8 mouse cellular contexts compared by ENCODE assay signal in the genomic region with DNA sequence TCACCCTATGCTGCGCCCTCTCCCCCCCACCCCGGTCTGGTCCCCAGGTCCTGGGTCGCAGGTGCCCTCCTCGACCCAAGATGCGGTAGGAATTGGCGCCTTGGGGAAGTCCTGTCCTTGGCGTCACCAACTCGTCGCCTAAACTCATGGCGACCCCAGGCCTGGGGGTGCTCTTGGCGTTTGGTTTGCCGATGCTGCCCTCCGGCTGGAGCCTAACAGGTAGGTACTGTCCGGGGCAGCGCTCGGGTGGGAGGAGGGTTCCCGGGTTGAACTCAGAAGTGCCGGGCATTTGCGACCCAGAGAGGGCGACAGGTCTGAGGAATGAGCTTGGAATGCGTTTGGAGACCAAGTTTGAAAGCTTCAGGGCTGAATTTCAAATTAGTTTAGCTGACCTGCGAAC. TPM values are rescaled to one million over a fixed set of nuclear protein-coding genes. Genes with fewer than 3 reads are reported as not detected.
DNase-seq lines count a peak whose midpoint lies in the region; ATAC-seq lines count a peak whose summit lies in the region.
"Had no signal": no experiment of that assay in that cellular context is flagged by ENCODE, and none has a peak within 500 bp of the region (broad histone marks: within the 10 kb centered on the region; RNA-seq: fewer than 3 reads in every experiment).

No protein-coding gene starts in this region.

- intact Hi-C loops in left cerebral cortex, postnatal 14 days (cut with DNase I): no loop called here

- H3K4me2 ChIP-seq in lung, embryonic 16.5 days (ENCODE audit: low read depth, low read length): peak overlapping the region; percentile 37
- peak overlapping the region; percentile 50 for H3K4me2 ChIP-seq in forebrain, embryonic 13.5 days
- peak overlapping the region; percentile 54 for H3K4me2 ChIP-seq in kidney, embryonic 16.5 days (replicated peaks; ENCODE audit: low read depth, low read length)
- peak overlapping the region; percentile 50 for H3K4me2 ChIP-seq in neural tube, embryonic 13.5 days

- peaks cover 8% of the 10 kb centered on the region for H3K4me1 ChIP-seq in lung, embryonic 16.5 days (replicated peaks; ENCODE audit: control insufficient read depth, insufficient read depth, low read length)
- H3K4me1 ChIP-seq in forebrain, embryonic 13.5 days: peaks cover 28% of the 10 kb centered on the region
- peaks cover 19% of the 10 kb centered on the region for H3K4me1 ChIP-seq in kidney, embryonic 16.5 days (ENCODE audit: insufficient read depth, low read length)
- H3K4me1 ChIP-seq in neural tube, embryonic 13.5 days (replicated peaks): peaks cover 37% of the 10 kb centered on the region

- peaks cover 25% of the 10 kb centered on the region for H3K27me3 ChIP-seq in lung, embryonic 16.5 days (ENCODE audit: control insufficient read depth, insufficient read depth, low read depth, low read length)
- H3K27me3 ChIP-seq in forebrain, embryonic 13.5 days: peaks cover 42% of the 10 kb centered on the region
- H3K27me3 ChIP-seq in kidney, embryonic 16.5 days (ENCODE audit: insufficient read depth, low read length): peaks cover 28% of the 10 kb centered on the region
- H3K27me3 ChIP-seq in neural tube, embryonic 13.5 days: peaks cover 49% of the 10 kb centered on the region

- no peak for DNase-seq in lung, postnatal 36 days
- no peak for DNase-seq in frontal cortex, adult 2 months (ENCODE audit: extremely low spot score in 1 of 2, low spot score in 1 of 2)
- DNase-seq in left cerebral cortex, postnatal 14 days (ENCODE audit: low spot score in 2 of 2): no peak
- DNase-seq: adrenal gland, adult 8-10 months had no signal

- H3K9ac ChIP-seq in lung, embryonic 16.5 days (ENCODE audit: low read length): peak overlapping the region; percentile 75
- no peak overlapping the region for H3K9ac ChIP-seq in forebrain, embryonic 13.5 days
- H3K9ac ChIP-seq in kidney, embryonic 16.5 days (replicated peaks; ENCODE audit: low read length): peak overlapping the region; percentile 74
- H3K9ac ChIP-seq in neural tube, embryonic 13.5 days: 0 out of 2 replicates have a peak overlapping the region, but pooled peaks have one; percentile 22

- ATAC-seq in lung, embryonic 16.5 days (ENCODE audit: low read depth): no peak
- no peak for ATAC-seq in forebrain, embryonic 13.5 days
- no peak; the same call in 1 of the 2 replicates for ATAC-seq in kidney, embryonic 16.5 days (ENCODE audit: low FRiP score, low TSS enrichment)
- ATAC-seq in neural tube, embryonic 13.5 days (ENCODE audit: low read depth): no peak

- WGBS in lung, embryonic 16.5 days: 2% methylated on average over 22 of the region's 22 CpGs
- under 1% methylated on average over 22 of the region's 22 CpGs for WGBS in forebrain, embryonic 13.5 days
- 1% methylated on average over 21 of the region's 22 CpGs for WGBS in kidney, embryonic 16.5 days
- WGBS in neural tube, embryonic 13.5 days: 0% methylated on average over 22 of the region's 22 CpGs

- H3K27ac ChIP-seq in lung, embryonic 16.5 days (ENCODE audit: low read length): peak overlapping the region; percentile 92
- H3K27ac ChIP-seq in forebrain, embryonic 13.5 days: no peak overlapping the region
- H3K27ac ChIP-seq in kidney, embryonic 16.5 days (ENCODE audit: low read length): peak overlapping the region; percentile 93
- H3K27ac ChIP-seq in neural tube, embryonic 13.5 days (replicated peaks): no peak overlapping the region

- no peaks in the 10 kb centered on the region for H3K9me3 ChIP-seq in lung, embryonic 16.5 days (ENCODE audit: control insufficient read depth, low read length)
- no peaks in the 10 kb centered on the region for H3K9me3 ChIP-seq in forebrain, embryonic 13.5 days (replicated peaks)
- H3K9me3 ChIP-seq in kidney, embryonic 16.5 days (ENCODE audit: low read length): no peaks in the 10 kb centered on the region
- no peaks in the 10 kb centered on the region for H3K9me3 ChIP-seq in neural tube, embryonic 13.5 days

- H3K36me3 ChIP-seq in lung, embryonic 16.5 days (ENCODE audit: control insufficient read depth, insufficient read depth, low read length): no peaks in the 10 kb centered on the region
- H3K36me3 ChIP-seq in forebrain, embryonic 13.5 days (ENCODE audit: poor library complexity, severe bottlenecking): peaks cover 2% of the 10 kb centered on the region; the same call in 1 of the 2 replicates
- H3K36me3 ChIP-seq in kidney, embryonic 16.5 days (ENCODE audit: insufficient read depth, low read length): no peaks in the 10 kb centered on the region
- no peaks in the 10 kb centered on the region for H3K36me3 ChIP-seq in neural tube, embryonic 13.5 days

- H3K4me3 ChIP-seq in lung, embryonic 16.5 days (ENCODE audit: low read length): peak overlapping the region; percentile 58
- peak overlapping the region; percentile 32; the same call in 1 of the 2 replicates for H3K4me3 ChIP-seq in forebrain, embryonic 13.5 days
- peak overlapping the region; percentile 59 for H3K4me3 ChIP-seq in kidney, embryonic 16.5 days (ENCODE audit: low read length)
- H3K4me3 ChIP-seq in neural tube, embryonic 13.5 days: peak overlapping the region; percentile 27; the same call in 1 of the 2 replicates

RNA-seq across cellular contexts. Expression of gene Slc25a23, which starts 2.9 kb away (rescaled TPM):
- polyA plus RNA-seq in lung, embryonic 16.5 days (2015; fragmentation: Nextera tagmentation; extraction: Ambion mirVana): 8.1 and 9.6 TPM in 2 replicates
- 18.8 and 21.6 TPM in 2 replicates for polyA plus RNA-seq in forebrain, embryonic 13.5 days (2015; fragmentation: Nextera tagmentation; extraction: Ambion mirVana)
- polyA plus RNA-seq in kidney, embryonic 16.5 days (2015; fragmentation: Nextera tagmentation; extraction: Ambion mirVana): 11.2 and 14.0 TPM in 2 replicates
- polyA plus RNA-seq in neural tube, embryonic 13.5 days (2015; fragmentation: Nextera tagmentation; extraction: Ambion mirVana): 29.5 and 33.3 TPM in 2 replicates
- polyA plus RNA-seq in frontal cortex, adult 2 months (2012; rRNA removed): 290 and 350 TPM in 2 replicates
- total RNA-seq in left cerebral cortex, postnatal 14 days (2021): 100 to 1,000 TPM; 361 to 364 TPM

RNA-seq across cellular contexts. Expression of gene Crb3, which starts 3.6 kb away (rescaled TPM):
- 62.6 and 63.1 TPM in 2 replicates for polyA plus RNA-seq in lung, embryonic 16.5 days (2015; fragmentation: Nextera tagmentation; extraction: Ambion mirVana)
- 0.68 and 2.1 TPM in 2 replicates for polyA plus RNA-seq in forebrain, embryonic 13.5 days (2015; fragmentation: Nextera tagmentation; extraction: Ambion mirVana)
- polyA plus RNA-seq in kidney, embryonic 16.5 days (2015; fragmentation: Nextera tagmentation; extraction: Ambion mirVana): 61.8 and 69.1 TPM in 2 replicates
- polyA plus RNA-seq in neural tube, embryonic 13.5 days (2015; fragmentation: Nextera tagmentation; extraction: Ambion mirVana): 0.92 and 1.1 TPM in 2 replicates
- 1.0 and 1.7 TPM in 2 replicates for polyA plus RNA-seq in frontal cortex, adult 2 months (2012; rRNA removed)
- 1 to 10 TPM in 1 of 2 experiments, not detected in 1; 1.6 TPM for total RNA-seq in left cerebral cortex, postnatal 14 days (2021)

RNA-seq across cellular contexts. Expression of gene Dennd1c, which starts 15.8 kb away (rescaled TPM):
- polyA plus RNA-seq in lung, embryonic 16.5 days (2015; fragmentation: Nextera tagmentation; extraction: Ambion mirVana): 5.4 and 5.8 TPM in 2 replicates
- 4.7 and 4.8 TPM in 2 replicates for polyA plus RNA-seq in forebrain, embryonic 13.5 days (2015; fragmentation: Nextera tagmentation; extraction: Ambion mirVana)
- 5.6 and 6.8 TPM in 2 replicates for polyA plus RNA-seq in kidney, embryonic 16.5 days (2015; fragmentation: Nextera tagmentation; extraction: Ambion mirVana)
- polyA plus RNA-seq in neural tube, embryonic 13.5 days (2015; fragmentation: Nextera tagmentation; extraction: Ambion mirVana): 3.7 and 5.9 TPM in 2 replicates
- polyA plus RNA-seq in frontal cortex, adult 2 months (2012; rRNA removed): 2.3 and 2.4 TPM in 2 replicates
- 1 to 10 TPM; 1.8 to 1.9 TPM for total RNA-seq in left cerebral cortex, postnatal 14 days (2021)

RNA-seq across cellular contexts. Expression of gene Slc25a41, which starts 21.1 kb away (rescaled TPM):
- polyA plus RNA-seq in lung, embryonic 16.5 days (2015; fragmentation: Nextera tagmentation; extraction: Ambion mirVana): not detected in 2 replicates
- polyA plus RNA-seq in forebrain, embryonic 13.5 days (2015; fragmentation: Nextera tagmentation; extraction: Ambion mirVana): not detected in 2 replicates
- polyA plus RNA-seq in kidney, embryonic 16.5 days (2015; fragmentation: Nextera tagmentation; extraction: Ambion mirVana): not detected in 2 replicates
- polyA plus RNA-seq in neural tube, embryonic 13.5 days (2015; fragmentation: Nextera tagmentation; extraction: Ambion mirVana): not detected in 2 replicates
- polyA plus RNA-seq in frontal cortex, adult 2 months (2012; rRNA removed): 0.57 and 0.66 TPM in 2 replicates
- total RNA-seq in left cerebral cortex, postnatal 14 days (2021): not detected

RNA-seq across cellular contexts. Expression of gene Tubb4a, which starts 25.0 kb away (rescaled TPM):
- 12.3 and 15.0 TPM in 2 replicates for polyA plus RNA-seq in lung, embryonic 16.5 days (2015; fragmentation: Nextera tagmentation; extraction: Ambion mirVana)
- 148 and 161 TPM in 2 replicates for polyA plus RNA-seq in forebrain, embryonic 13.5 days (2015; fragmentation: Nextera tagmentation; extraction: Ambion mirVana)
- 25.2 and 31.8 TPM in 2 replicates for polyA plus RNA-seq in kidney, embryonic 16.5 days (2015; fragmentation: Nextera tagmentation; extraction: Ambion mirVana)
- polyA plus RNA-seq in neural tube, embryonic 13.5 days (2015; fragmentation: Nextera tagmentation; extraction: Ambion mirVana): 381 and 413 TPM in 2 replicates
- 514 and 612 TPM in 2 replicates for polyA plus RNA-seq in frontal cortex, adult 2 months (2012; rRNA removed)
- total RNA-seq in left cerebral cortex, postnatal 14 days (2021): 100 to 1,000 TPM; 671 to 695 TPM

Comparison
In these comparisons a context has a peak if more than half of its experiments do, and no peak if none do; other contexts are left out.
1. H3K27ac ChIP-seq: peak in lung, embryonic 16.5 days (single experiment) and kidney, embryonic 16.5 days (single experiment); none in forebrain, embryonic 13.5 days (single experiment) and neural tube, embryonic 13.5 days (single experiment).
2. RNA of gene Crb3, which starts 3.6 kb away (polyA plus RNA-seq): 61.8 to 69.1 TPM in kidney, embryonic 16.5 days and 62.6 to 63.1 TPM in lung, embryonic 16.5 days; 1.0 to 1.7 TPM in frontal cortex, adult 2 months, 0.92 to 1.1 TPM in neural tube, embryonic 13.5 days and 0.68 to 2.1 TPM in forebrain, embryonic 13.5 days; every median in the first group is over 10 times any median in the second.
3. Peak in every context shown above with its lines, with median percentiles within 50 percentile points of each other: H3K4me2 ChIP-seq and H3K4me3 ChIP-seq.